Mouse (Mus musculus): ENCODE results near the gene Map1lc3a. TPM values are rescaled to one million over a fixed set of nuclear protein-coding genes. Genes with fewer than 3 reads are reported as not detected.

The Map1lc3a gene
- polyA plus RNA-seq (2016; fragmentation: Nextera tagmentation; extraction: Ambion mirVana) = 123 and 212 TPM in 2 replicates

DNA sequence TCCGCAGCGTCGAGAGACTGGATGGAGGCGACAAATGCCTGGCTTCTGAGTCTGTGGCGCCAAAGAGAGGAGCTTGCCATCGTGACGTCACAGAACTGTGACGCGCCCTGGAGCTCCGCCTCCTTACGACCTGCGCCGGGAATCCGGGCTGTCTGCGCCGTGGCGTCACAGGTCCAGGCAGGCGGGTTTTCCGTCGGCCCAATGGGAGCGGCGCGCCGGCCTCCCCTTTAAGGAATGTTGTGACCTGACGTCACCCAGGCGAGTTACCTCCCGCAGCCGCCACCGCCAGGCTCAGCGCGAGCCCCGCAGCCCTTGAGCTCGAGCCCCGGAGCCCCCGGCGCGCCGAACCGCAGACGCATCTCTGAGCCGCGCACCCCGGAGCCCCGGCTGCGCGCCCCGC, at the start of gene Map1lc3a:
TSS of gene Map1lc3a (plus strand) at position 103 of the 400 bp plus-strand sequence.
- H3K36me3 ChIP-seq = peaks cover 35% of the 10 kb centered on the region
- H3K27me3 ChIP-seq (ENCODE audit: insufficient read depth, poor library complexity, severe bottlenecking) = no peaks in the 10 kb centered on the region
- H3K27ac ChIP-seq = peak within 1 kb of the TSS; percentile 93
- 1% methylated on average over 47 of the region's 47 CpGs for WGBS
- peak within 1 kb of the TSS; percentile 89 for H3K4me3 ChIP-seq
- H3K9me3 ChIP-seq = no peaks in the 10 kb centered on the region
- H3K4me1 ChIP-seq (replicated peaks) = peaks cover 23% of the 10 kb centered on the region
- DNase-seq (ENCODE audit: low spot score) = peak; percentile 93

- no peak for DNase-seq (ENCODE audit: low spot score)
- WGBS = 5% methylated on average over 13 of the region's 13 CpGs
These were observed 40.2 kb upstream of the Map1lc3a start for GRCm38 (mm10) chr2:155235746-155236361.

DNA sequence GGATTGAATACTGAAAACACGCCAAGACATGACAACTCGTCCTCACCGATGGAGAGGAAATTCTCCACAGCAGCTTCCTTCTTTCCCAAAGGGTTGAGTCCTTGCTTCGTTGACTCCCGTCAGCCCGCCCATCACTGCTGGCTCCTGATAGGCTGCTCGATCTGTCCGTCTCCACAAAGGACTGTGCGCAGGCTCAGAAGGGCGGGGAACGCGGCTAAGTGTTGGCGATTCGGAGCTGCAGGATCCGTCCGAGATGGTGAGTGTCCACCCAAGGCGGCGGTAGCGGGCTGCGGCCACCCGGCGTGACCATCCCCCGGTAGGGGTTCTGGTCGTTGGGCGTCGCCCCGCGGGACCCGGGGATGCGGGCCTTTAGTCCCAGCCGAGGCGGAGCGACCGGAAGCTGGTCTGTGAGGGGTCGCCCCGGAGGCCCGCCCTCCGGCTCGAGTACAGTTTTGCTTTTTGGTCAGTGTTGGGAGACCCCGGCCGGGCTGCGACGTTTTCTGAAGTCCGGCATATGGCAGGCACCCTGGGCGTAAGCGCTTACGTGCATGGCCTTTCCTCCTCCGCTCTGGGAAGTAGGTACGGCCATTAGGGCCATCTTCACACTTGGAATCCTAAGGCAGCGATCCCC, 39.6 kb upstream of the Map1lc3a start, which contains the start of gene Dynlrb1:
TSS of gene Dynlrb1 (plus strand) at position 172 of the 631 bp plus-strand sequence.
- Histone ChIP-seq H3K9me3 (no peaks in the 10 kb centered on the region), H3K4me3 (peak within 1 kb of the TSS; percentile 96), H3K27ac (peak within 1 kb of the TSS; percentile 99), H3K36me3 (peaks cover 13% of the 10 kb centered on the region), H3K27me3 (ENCODE audit: insufficient read depth, poor library complexity, severe bottlenecking) (no peaks in the 10 kb centered on the region), H3K4me1 (replicated peaks) (peaks cover 20% of the 10 kb centered on the region)
- WGBS = under 1% methylated on average over 50 of the region's 50 CpGs
- peak; percentile 97 for DNase-seq (ENCODE audit: low spot score)

More at GRCm38 (mm10) chr2:155235746-155236361, 40.2 kb upstream of the Map1lc3a start:
- Histone ChIP-seq H3K27me3 (ENCODE audit: insufficient read depth, poor library complexity, severe bottlenecking) (no peaks in the 10 kb centered on the region), H3K27ac (peak overlapping the region; percentile 99), H3K36me3 (peaks cover 11% of the 10 kb centered on the region), H3K9me3 (no peaks in the 10 kb centered on the region), H3K4me3 (peak overlapping the region; percentile 96), H3K4me1 (replicated peaks) (peaks cover 20% of the 10 kb centered on the region)

DNA sequence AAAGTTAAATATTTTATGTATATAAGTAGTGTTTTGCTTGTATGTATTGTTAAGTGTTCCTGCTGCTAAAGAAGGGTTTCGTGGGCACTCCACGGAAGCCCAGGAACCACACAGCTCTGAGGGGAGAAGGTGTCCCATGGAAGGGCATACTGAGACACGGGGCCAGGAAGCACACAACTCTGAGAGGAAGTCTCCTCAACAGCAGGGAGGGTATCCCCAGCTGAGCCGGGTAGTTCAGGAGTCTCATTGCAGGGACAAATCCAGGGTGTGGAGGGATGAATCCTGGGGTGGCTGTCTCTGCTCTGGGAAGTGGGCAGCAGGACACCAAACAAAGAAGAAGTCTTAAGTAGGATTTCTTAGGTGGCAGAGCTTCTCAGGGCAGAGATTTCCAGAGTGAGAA, 38.8 kb upstream of the Map1lc3a start:
- 20% methylated on average over 4 of the region's 4 CpGs for WGBS
- peaks cover 20% of the 10 kb centered on the region for H3K36me3 ChIP-seq
- no peaks in the 10 kb centered on the region for H3K9me3 ChIP-seq
- peak overlapping the region; percentile 99 for H3K27ac ChIP-seq
- peak overlapping the region; percentile 96 for H3K4me3 ChIP-seq
- DNase-seq (ENCODE audit: low spot score) = no peak
- no peaks in the 10 kb centered on the region for H3K27me3 ChIP-seq (ENCODE audit: insufficient read depth, poor library complexity, severe bottlenecking)
- peaks cover 20% of the 10 kb centered on the region for H3K4me1 ChIP-seq (replicated peaks)

DNA sequence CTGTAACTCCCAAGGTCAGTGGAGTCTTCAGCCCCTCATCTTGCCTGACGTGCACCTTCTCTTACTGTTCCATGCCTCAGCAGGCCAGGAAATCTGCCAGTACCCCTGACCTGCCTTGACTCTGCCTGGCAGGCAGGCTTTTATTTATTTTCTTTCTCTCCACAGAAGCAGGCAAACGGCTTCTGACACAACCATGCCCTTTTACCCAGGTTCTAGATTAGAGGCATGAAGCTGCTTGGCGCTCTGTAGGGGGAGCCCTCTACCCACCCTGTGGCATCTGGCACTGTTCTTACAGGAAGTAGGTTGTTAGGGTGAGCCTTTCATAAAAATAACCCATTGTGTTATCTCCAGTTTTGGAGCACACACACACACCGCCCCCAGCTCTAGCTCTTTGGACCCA, 35.2 kb upstream of the Map1lc3a start:
- Histone ChIP-seq H3K4me1 (replicated peaks) (peaks cover 13% of the 10 kb centered on the region), H3K27ac (no peak overlapping the region), H3K9me3 (no peaks in the 10 kb centered on the region), H3K4me3 (no peak overlapping the region), H3K27me3 (ENCODE audit: insufficient read depth, poor library complexity, severe bottlenecking) (no peaks in the 10 kb centered on the region), H3K36me3 (peaks cover 56% of the 10 kb centered on the region)
- no peak for DNase-seq (ENCODE audit: low spot score)
- WGBS = 77% methylated on average over 4 of the region's 4 CpGs

GRCm38 (mm10) chr2:155242296-155242855, 33.7 kb upstream of the Map1lc3a start:
- no peak for DNase-seq (ENCODE audit: low spot score)
- H3K27ac ChIP-seq = no peak overlapping the region
- H3K4me3 ChIP-seq = no peak overlapping the region
- no peaks in the 10 kb centered on the region for H3K9me3 ChIP-seq
- 90% methylated on average over 7 of the region's 7 CpGs for WGBS
- H3K27me3 ChIP-seq (ENCODE audit: insufficient read depth, poor library complexity, severe bottlenecking) = no peaks in the 10 kb centered on the region
- peaks cover 9% of the 10 kb centered on the region for H3K4me1 ChIP-seq (replicated peaks)
- H3K36me3 ChIP-seq = peaks cover 71% of the 10 kb centered on the region

DNA sequence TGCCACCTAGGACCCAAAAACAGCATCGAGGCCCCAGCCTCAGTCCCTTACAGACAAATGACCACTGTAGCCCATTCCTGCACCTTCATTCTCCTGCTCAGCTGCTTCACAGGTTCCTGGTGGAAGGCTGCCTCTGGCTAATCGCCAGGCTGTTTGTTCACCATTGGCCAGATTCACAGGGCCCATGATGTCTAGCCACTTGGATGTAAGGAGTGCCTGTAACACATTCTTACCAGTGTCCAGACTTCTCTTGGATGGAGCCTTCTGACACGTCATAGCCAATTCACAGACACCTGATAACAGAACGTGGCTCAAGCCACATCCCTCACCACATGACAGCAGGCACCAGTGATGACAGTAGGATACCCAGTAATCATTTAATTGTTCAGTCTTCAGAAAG, 29.9 kb upstream of the Map1lc3a start:
- Histone ChIP-seq H3K4me3 (no peak overlapping the region), H3K36me3 (peaks cover 98% of the 10 kb centered on the region)
- WGBS = 93% methylated on average over 4 of the region's 4 CpGs

DNA sequence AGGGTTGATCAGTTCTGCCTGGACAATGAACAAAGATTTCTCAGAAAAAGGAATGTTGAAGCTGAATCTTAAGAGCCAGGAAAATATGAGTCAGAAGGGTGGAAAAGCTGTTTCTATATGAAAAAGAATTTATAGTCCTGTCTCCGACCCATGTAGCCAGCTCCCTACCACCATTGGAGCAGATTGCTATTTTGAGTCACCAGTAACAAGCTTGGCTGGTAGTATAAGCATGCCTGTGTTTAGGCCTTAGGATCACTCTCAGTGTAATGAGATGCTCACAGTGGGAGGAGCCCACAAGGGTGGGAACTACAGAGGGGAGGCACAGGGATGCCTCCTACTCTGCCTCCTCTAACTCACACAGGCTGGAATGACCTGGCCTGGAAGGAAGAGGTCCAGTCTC, 27.9 kb upstream of the Map1lc3a start:
- no peak overlapping the region for H3K27ac ChIP-seq
- H3K27me3 ChIP-seq (ENCODE audit: insufficient read depth, poor library complexity, severe bottlenecking) = no peaks in the 10 kb centered on the region
- DNase-seq (ENCODE audit: low spot score) = no peak
- no peaks in the 10 kb centered on the region for H3K4me1 ChIP-seq (replicated peaks)
- WGBS = 92% methylated on average over 1 of the region's 1 CpGs
- no peaks in the 10 kb centered on the region for H3K9me3 ChIP-seq
- no peak overlapping the region for H3K4me3 ChIP-seq
- H3K36me3 ChIP-seq = peaks cover 88% of the 10 kb centered on the region

More for the DNA sequence above, 29.9 kb upstream of the Map1lc3a start:
- Histone ChIP-seq H3K9me3 (no peaks in the 10 kb centered on the region), H3K27ac (no peak overlapping the region), H3K4me1 (replicated peaks) (no peaks in the 10 kb centered on the region), H3K27me3 (ENCODE audit: insufficient read depth, poor library complexity, severe bottlenecking) (no peaks in the 10 kb centered on the region)
- no peak for DNase-seq (ENCODE audit: low spot score)

- no peaks in the 10 kb centered on the region for H3K27me3 ChIP-seq (ENCODE audit: insufficient read depth, poor library complexity, severe bottlenecking)
- H3K9me3 ChIP-seq = no peaks in the 10 kb centered on the region
- no peak overlapping the region for H3K4me3 ChIP-seq
- H3K4me1 ChIP-seq (replicated peaks) = no peaks in the 10 kb centered on the region
- WGBS = 87% methylated on average over 2 of the region's 2 CpGs
- H3K27ac ChIP-seq = no peak overlapping the region
- H3K36me3 ChIP-seq = peaks cover 83% of the 10 kb centered on the region
- no peak for DNase-seq (ENCODE audit: low spot score)
These were observed 27.4 kb upstream of the Map1lc3a start for GRCm38 (mm10) chr2:155248718-155249117.

DNA sequence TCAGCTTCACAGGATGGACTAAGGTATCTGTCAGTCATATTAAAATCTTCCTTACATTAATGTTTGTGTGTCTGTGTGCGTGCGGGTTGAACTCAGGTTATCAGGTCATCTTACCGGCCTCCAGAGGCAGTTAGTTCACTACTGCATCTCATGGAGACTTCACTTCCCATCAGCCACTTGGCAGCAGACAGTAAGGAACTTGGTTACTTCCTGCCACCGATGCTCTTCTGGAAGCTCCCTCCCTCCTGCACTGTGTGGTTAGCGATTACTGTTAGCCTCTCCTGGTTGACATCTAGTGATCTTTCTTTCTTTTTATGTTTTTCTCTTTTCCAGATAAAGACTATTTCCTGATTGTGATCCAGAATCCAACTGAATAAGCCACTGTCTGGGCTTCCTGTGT, 26.5 kb upstream of the Map1lc3a start:
- peaks cover 74% of the 10 kb centered on the region for H3K36me3 ChIP-seq
- H3K4me1 ChIP-seq (replicated peaks) = no peaks in the 10 kb centered on the region
- H3K27ac ChIP-seq = no peak overlapping the region
- H3K9me3 ChIP-seq = no peaks in the 10 kb centered on the region
- no peaks in the 10 kb centered on the region for H3K27me3 ChIP-seq (ENCODE audit: insufficient read depth, poor library complexity, severe bottlenecking)
- no peak for DNase-seq (ENCODE audit: low spot score)
- no peak overlapping the region for H3K4me3 ChIP-seq
- WGBS = 98% methylated on average over 5 of the region's 5 CpGs

- WGBS = 92% methylated on average over 6 of the region's 6 CpGs
- no peaks in the 10 kb centered on the region; the same call in 1 of the 2 replicates for H3K4me1 ChIP-seq (replicated peaks)
- H3K9me3 ChIP-seq = no peaks in the 10 kb centered on the region
- H3K36me3 ChIP-seq = no peaks in the 10 kb centered on the region
- DNase-seq (ENCODE audit: low spot score) = no peak
- no peak overlapping the region for H3K27ac ChIP-seq
- no peak overlapping the region for H3K4me3 ChIP-seq
- no peaks in the 10 kb centered on the region for H3K27me3 ChIP-seq (ENCODE audit: insufficient read depth, poor library complexity, severe bottlenecking)
These were observed 10.6 kb upstream of the Map1lc3a start for GRCm38 (mm10) chr2:155265526-155265925.

DNA sequence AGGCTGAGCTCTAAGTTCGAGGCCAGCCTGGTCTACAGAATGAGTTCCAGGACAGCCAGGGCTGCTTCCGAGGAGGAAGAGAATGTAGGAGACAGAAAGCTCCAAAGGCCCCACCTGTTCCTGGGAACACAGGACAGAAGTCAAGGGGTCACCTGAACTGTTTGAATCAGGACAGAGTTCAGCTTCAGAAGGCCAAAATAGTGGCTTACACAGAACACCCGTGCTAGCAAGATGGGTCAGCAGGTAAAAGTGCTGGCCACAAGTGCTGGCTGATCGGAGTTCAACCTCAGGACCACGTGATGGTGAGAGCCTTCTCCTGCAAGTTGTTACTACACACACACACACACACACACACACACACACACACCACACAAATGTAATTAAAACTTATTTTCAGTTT, 9.2 kb upstream of the Map1lc3a start:
- no peak overlapping the region for H3K4me3 ChIP-seq
- no peak overlapping the region for H3K27ac ChIP-seq
- no peak for DNase-seq (ENCODE audit: low spot score)
- no peaks in the 10 kb centered on the region for H3K9me3 ChIP-seq
- no peaks in the 10 kb centered on the region for H3K36me3 ChIP-seq
- WGBS = 77% methylated on average over 5 of the region's 5 CpGs
- H3K4me1 ChIP-seq (replicated peaks) = no peaks in the 10 kb centered on the region; the same call in 1 of the 2 replicates
- H3K27me3 ChIP-seq (ENCODE audit: insufficient read depth, poor library complexity, severe bottlenecking) = no peaks in the 10 kb centered on the region

DNA sequence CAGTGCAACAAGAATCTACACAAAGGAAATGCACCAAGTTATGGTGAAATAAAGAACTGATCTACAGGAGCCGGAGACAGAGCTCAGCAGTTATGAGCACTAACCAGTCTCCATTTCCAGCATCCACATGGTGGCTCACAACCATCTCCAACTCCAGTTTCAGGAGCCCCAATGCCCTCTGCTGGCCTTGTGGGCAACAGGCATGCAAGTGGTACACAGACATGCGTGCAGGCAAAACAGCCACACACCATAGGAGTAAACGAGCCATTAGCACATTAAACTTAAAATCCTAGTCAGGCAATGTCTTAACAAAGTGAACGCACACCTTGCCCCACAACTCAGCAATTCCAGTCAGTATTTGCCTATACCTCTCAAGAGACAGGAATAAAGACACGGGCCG, 4.1 kb upstream of the Map1lc3a start:
- 87% methylated on average over 6 of the region's 6 CpGs for WGBS
- peaks cover 13% of the 10 kb centered on the region for H3K4me1 ChIP-seq (replicated peaks)
- H3K27ac ChIP-seq = no peak overlapping the region
- H3K27me3 ChIP-seq (ENCODE audit: insufficient read depth, poor library complexity, severe bottlenecking) = no peaks in the 10 kb centered on the region
- peaks cover 2% of the 10 kb centered on the region; the same call in 1 of the 2 replicates for H3K36me3 ChIP-seq
- no peaks in the 10 kb centered on the region for H3K9me3 ChIP-seq
- DNase-seq (ENCODE audit: low spot score) = no peak
- no peak overlapping the region for H3K4me3 ChIP-seq

All from hindbrain, embryonic 10.5 days (tissue).